Mouse (Mus musculus): ENCODE data around the gene Msl1.

Gene Msl1

GRCm38 (mm10) chr11:98776843-98777590, 18.3 kb upstream of the Msl1 start:
- DNase-seq (ENCODE audit: low read depth, low spot score) = no peak

GRCm38 (mm10) chr11:98777888-98778287, 17.4 kb upstream of the Msl1 start:
- no peak for DNase-seq (ENCODE audit: low read depth, low spot score)

- DNase-seq (ENCODE audit: low read depth, low spot score) = no peak
Measured at GRCm38 (mm10) chr11:98781851-98782512, 13.3 kb upstream of the Msl1 start.

GRCm38 (mm10) chr11:98782651-98783235, 12.6 kb upstream of the Msl1 start:
- DNase-seq (ENCODE audit: low read depth, low spot score) = no peak

- DNase-seq (ENCODE audit: low read depth, low spot score) = no peak
Measured at GRCm38 (mm10) chr11:98783236-98783696, 12.1 kb upstream of the Msl1 start.

- no peak for DNase-seq (ENCODE audit: low read depth, low spot score)
Measured at GRCm38 (mm10) chr11:98784139-98784538, 11.2 kb upstream of the Msl1 start.

- no peak for DNase-seq (ENCODE audit: low read depth, low spot score)
Measured at GRCm38 (mm10) chr11:98785214-98785613, 10.1 kb upstream of the Msl1 start.

GRCm38 (mm10) chr11:98785772-98786281, 9.5 kb upstream of the Msl1 start:
- DNase-seq (ENCODE audit: low read depth, low spot score) = no peak

GRCm38 (mm10) chr11:98786359-98787214, 8.7 kb upstream of the Msl1 start:
- DNase-seq (ENCODE audit: low read depth, low spot score) = peak; percentile 89

- DNase-seq (ENCODE audit: low read depth, low spot score) = no peak
Measured at GRCm38 (mm10) chr11:98787229-98787628, 8.1 kb upstream of the Msl1 start.

- no peak for DNase-seq (ENCODE audit: low read depth, low spot score)
Measured at GRCm38 (mm10) chr11:98787691-98788090, 7.6 kb upstream of the Msl1 start.

GRCm38 (mm10) chr11:98788139-98788538, 7.2 kb upstream of the Msl1 start:
- no peak for DNase-seq (ENCODE audit: low read depth, low spot score)

GRCm38 (mm10) chr11:98788550-98789218, 6.6 kb upstream of the Msl1 start:
- no peak for DNase-seq (ENCODE audit: low read depth, low spot score)

GRCm38 (mm10) chr11:98789219-98789807, 6.0 kb upstream of the Msl1 start:
- DNase-seq (ENCODE audit: low read depth, low spot score) = no peak

- DNase-seq (ENCODE audit: low read depth, low spot score) = no peak
Measured at GRCm38 (mm10) chr11:98789824-98790223, 5.5 kb upstream of the Msl1 start.

GRCm38 (mm10) chr11:98790631-98791205, 4.6 kb upstream of the Msl1 start:
- DNase-seq (ENCODE audit: low read depth, low spot score) = no peak

- DNase-seq (ENCODE audit: low read depth, low spot score) = no peak
Measured at GRCm38 (mm10) chr11:98791448-98791847, 3.9 kb upstream of the Msl1 start.

- DNase-seq (ENCODE audit: low read depth, low spot score) = no peak
Measured at GRCm38 (mm10) chr11:98792081-98792480, 3.2 kb upstream of the Msl1 start.

- no peak for DNase-seq (ENCODE audit: low read depth, low spot score)
Measured at GRCm38 (mm10) chr11:98794469-98795014, 774 bp upstream of the Msl1 start.
